Mouse (Mus musculus): Measurements from ENCODE around the gene Kazn. TPM values are rescaled to one million over a fixed set of nuclear protein-coding genes. Genes with fewer than 3 reads are reported as not detected.

The Kazn gene
- polyA plus RNA-seq, 1 experiment = 2.7 TPM

DNA sequence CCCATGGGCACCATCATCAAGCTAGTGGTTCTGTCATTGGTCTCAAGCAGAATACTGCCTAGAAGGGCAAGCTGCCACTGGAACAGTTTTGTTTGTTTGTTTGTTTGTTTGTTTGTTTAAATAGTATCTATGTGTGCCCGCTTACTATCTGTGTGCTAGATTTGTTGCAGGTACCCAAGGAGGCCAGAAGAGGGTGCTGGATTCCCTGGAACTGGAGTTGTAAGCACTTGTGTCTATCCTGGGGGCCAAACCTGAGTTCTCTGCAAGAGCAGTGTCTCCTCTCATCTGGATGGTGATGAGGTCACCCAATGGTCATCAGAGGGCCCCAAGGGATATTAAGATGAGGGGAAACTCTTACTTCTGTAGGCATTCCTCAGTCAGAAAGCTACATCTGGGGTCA is 55.6 kb downstream of the Kazn start:
- H3K36me3 ChIP-seq (replicated peaks; ENCODE audit: low read length) = no peaks in the 10 kb centered on the region
- H3K9me3 ChIP-seq = peaks cover 19% of the 10 kb centered on the region
- H3K4me3 ChIP-seq (replicated peaks) = no peak overlapping the region
- H3K27me3 ChIP-seq (replicated peaks) = no peaks in the 10 kb centered on the region
- H3K4me1 ChIP-seq = no peaks in the 10 kb centered on the region
- TF ChIP-seq GATA1 (IDR thresholded peaks at IDR 0.05; ENCODE audit: borderline replicate concordance, low read length) (no peak), FLI1 (IDR thresholded peaks at IDR 0.05; ENCODE audit: low read length) (no peak)

- no peaks in the 10 kb centered on the region for H3K4me1 ChIP-seq
- H3K27me3 ChIP-seq (replicated peaks) = no peaks in the 10 kb centered on the region
- no peaks in the 10 kb centered on the region for H3K36me3 ChIP-seq (replicated peaks; ENCODE audit: low read length)
- H3K9me3 ChIP-seq = peaks cover 19% of the 10 kb centered on the region
- H3K4me3 ChIP-seq (replicated peaks) = no peak overlapping the region
- TF ChIP-seq GATA1 (IDR thresholded peaks at IDR 0.05; ENCODE audit: borderline replicate concordance, low read length) (no peak), FLI1 (IDR thresholded peaks at IDR 0.05; ENCODE audit: low read length) (no peak)
Observed at GRCm38 (mm10) chr4:142183015-142183414, 56.2 kb downstream of the Kazn start.

- TF ChIP-seq GATA1 (IDR thresholded peaks at IDR 0.05; ENCODE audit: borderline replicate concordance, low read length) = no peak
- TF ChIP-seq FLI1 (IDR thresholded peaks at IDR 0.05; ENCODE audit: low read length) = no peak
- no peaks in the 10 kb centered on the region for H3K36me3 ChIP-seq (replicated peaks; ENCODE audit: low read length)
- no peak overlapping the region for H3K4me3 ChIP-seq (replicated peaks)
- H3K4me1 ChIP-seq = no peaks in the 10 kb centered on the region
- H3K27me3 ChIP-seq (replicated peaks) = no peaks in the 10 kb centered on the region
- peaks cover 22% of the 10 kb centered on the region for H3K9me3 ChIP-seq
Observed at GRCm38 (mm10) chr4:142181646-142182045, 57.6 kb downstream of the Kazn start.

DNA sequence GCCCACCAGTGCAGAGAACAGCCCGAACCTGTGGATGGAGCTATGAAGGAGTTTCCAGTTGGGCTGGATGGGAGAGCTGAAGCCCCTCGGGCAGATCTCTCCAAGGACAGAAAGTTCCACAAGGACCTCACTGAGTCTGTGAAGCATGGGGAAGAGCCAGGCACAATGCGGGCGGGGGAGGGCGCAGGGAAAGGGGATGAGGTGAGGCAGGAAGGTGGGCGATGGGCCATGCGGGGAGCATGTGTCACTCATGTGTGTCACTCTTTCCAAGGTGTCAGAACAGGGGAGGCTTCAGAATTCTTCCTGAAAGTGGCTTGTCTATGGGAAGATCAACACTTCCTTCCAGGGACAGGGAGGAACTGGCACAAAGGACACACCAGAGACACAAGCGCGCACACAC is 58.3 kb downstream of the Kazn start:
- TF ChIP-seq FLI1 (IDR thresholded peaks at IDR 0.05; ENCODE audit: low read length) (no peak), GATA1 (IDR thresholded peaks at IDR 0.05; ENCODE audit: borderline replicate concordance, low read length) (no peak)
- Histone ChIP-seq H3K9me3 (peaks cover 16% of the 10 kb centered on the region), H3K4me3 (replicated peaks) (no peak overlapping the region), H3K27me3 (replicated peaks) (no peaks in the 10 kb centered on the region), H3K36me3 (replicated peaks; ENCODE audit: low read length) (no peaks in the 10 kb centered on the region), H3K4me1 (no peaks in the 10 kb centered on the region)

- Histone ChIP-seq H3K36me3 (replicated peaks; ENCODE audit: low read length) (no peaks in the 10 kb centered on the region), H3K27me3 (replicated peaks) (no peaks in the 10 kb centered on the region), H3K4me1 (no peaks in the 10 kb centered on the region), H3K9me3 (peaks cover 10% of the 10 kb centered on the region), H3K4me3 (replicated peaks) (no peak overlapping the region)
- no peak for TF ChIP-seq FLI1 (IDR thresholded peaks at IDR 0.05; ENCODE audit: low read length)
- no peak for TF ChIP-seq GATA1 (IDR thresholded peaks at IDR 0.05; ENCODE audit: borderline replicate concordance, low read length)
Observed at GRCm38 (mm10) chr4:142180289-142180688, 58.9 kb downstream of the Kazn start.

GRCm38 (mm10) chr4:142179531-142179930 is 59.7 kb downstream of the Kazn start:
- Histone ChIP-seq H3K27me3 (replicated peaks) (no peaks in the 10 kb centered on the region), H3K9me3 (peaks cover 8% of the 10 kb centered on the region), H3K4me1 (no peaks in the 10 kb centered on the region), H3K36me3 (replicated peaks; ENCODE audit: low read length) (no peaks in the 10 kb centered on the region), H3K4me3 (replicated peaks) (no peak overlapping the region)
- TF ChIP-seq FLI1 (IDR thresholded peaks at IDR 0.05; ENCODE audit: low read length) = no peak
- no peak for TF ChIP-seq GATA1 (IDR thresholded peaks at IDR 0.05; ENCODE audit: borderline replicate concordance, low read length)

GRCm38 (mm10) chr4:142176732-142177131 is 62.5 kb downstream of the Kazn start:
- Histone ChIP-seq H3K9me3 (peaks cover 8% of the 10 kb centered on the region), H3K36me3 (replicated peaks; ENCODE audit: low read length) (no peaks in the 10 kb centered on the region), H3K4me3 (replicated peaks) (no peak overlapping the region), H3K27me3 (replicated peaks) (no peaks in the 10 kb centered on the region), H3K4me1 (no peaks in the 10 kb centered on the region)
- TF ChIP-seq FLI1 (IDR thresholded peaks at IDR 0.05; ENCODE audit: low read length) (no peak), GATA1 (IDR thresholded peaks at IDR 0.05; ENCODE audit: borderline replicate concordance, low read length) (no peak)

DNA sequence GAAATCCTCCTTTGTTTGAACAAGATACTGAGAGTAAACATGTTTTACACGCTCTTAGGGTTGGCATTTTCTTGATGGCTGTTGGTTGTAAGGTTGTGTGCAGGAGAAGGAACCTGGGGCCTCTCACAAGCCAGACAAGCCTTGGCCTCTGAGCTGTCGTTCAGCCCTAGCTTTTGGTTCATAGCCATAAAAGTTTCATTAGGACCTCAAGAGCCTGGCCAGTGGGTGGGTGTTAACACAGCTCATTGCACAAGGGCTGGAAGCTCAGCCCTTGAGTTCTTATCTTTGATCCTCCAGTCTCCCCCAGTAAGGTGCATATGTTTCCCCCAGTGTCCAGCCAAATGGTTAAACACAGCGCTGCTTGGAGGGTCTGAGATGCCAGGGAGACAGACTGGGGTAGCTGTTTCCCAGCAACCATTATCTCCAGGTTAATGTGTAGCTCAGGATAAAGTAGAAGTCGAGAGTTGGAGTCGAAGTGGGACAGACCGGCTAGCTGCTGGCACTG is 65.2 kb downstream of the Kazn start:
- TF ChIP-seq FLI1 (IDR thresholded peaks at IDR 0.05; ENCODE audit: low read length) (no peak), GATA1 (IDR thresholded peaks at IDR 0.05; ENCODE audit: borderline replicate concordance, low read length) (no peak)
- no peaks in the 10 kb centered on the region for H3K27me3 ChIP-seq (replicated peaks)
- no peaks in the 10 kb centered on the region for H3K36me3 ChIP-seq (replicated peaks; ENCODE audit: low read length)
- no peaks in the 10 kb centered on the region for H3K4me1 ChIP-seq
- H3K4me3 ChIP-seq (replicated peaks) = no peak overlapping the region
- H3K9me3 ChIP-seq = peaks cover 8% of the 10 kb centered on the region

GRCm38 (mm10) chr4:142172942-142173341 is 66.3 kb downstream of the Kazn start:
- TF ChIP-seq GATA1 (IDR thresholded peaks at IDR 0.05; ENCODE audit: borderline replicate concordance, low read length) = no peak
- no peaks in the 10 kb centered on the region for H3K4me1 ChIP-seq
- no peak overlapping the region for H3K4me3 ChIP-seq (replicated peaks)
- H3K36me3 ChIP-seq (replicated peaks; ENCODE audit: low read length) = no peaks in the 10 kb centered on the region
- peaks cover 8% of the 10 kb centered on the region for H3K9me3 ChIP-seq
- no peaks in the 10 kb centered on the region for H3K27me3 ChIP-seq (replicated peaks)

GRCm38 (mm10) chr4:142171788-142172497 is 67.3 kb downstream of the Kazn start:
- Histone ChIP-seq H3K4me1 (no peaks in the 10 kb centered on the region), H3K9me3 (peaks cover 9% of the 10 kb centered on the region), H3K36me3 (replicated peaks; ENCODE audit: low read length) (no peaks in the 10 kb centered on the region), H3K4me3 (replicated peaks) (no peak overlapping the region), H3K27me3 (replicated peaks) (peaks cover 4% of the 10 kb centered on the region)
- TF ChIP-seq FLI1 (IDR thresholded peaks at IDR 0.05; ENCODE audit: low read length) (no peak), GATA1 (IDR thresholded peaks at IDR 0.05; ENCODE audit: borderline replicate concordance, low read length) (no peak)

Measured in megakaryocyte, embryonic 14.5 days (primary cell).